Mouse (Mus musculus): ENCODE results near the gene Ankrd45. TPM values are rescaled to one million over a fixed set of nuclear protein-coding genes. Genes with fewer than 3 reads are reported as not detected.
"Not testable (repeated sequence)": the region's sequence is repeated elsewhere in the genome, so short reads cannot be mapped to it uniquely, and the experiment has no call there.

Ankrd45 gene
- total RNA-seq (2021): not detected
- long read RNA-seq, experiment 1: 0 reads
- long read RNA-seq, experiment 2: 0 reads

DNA sequence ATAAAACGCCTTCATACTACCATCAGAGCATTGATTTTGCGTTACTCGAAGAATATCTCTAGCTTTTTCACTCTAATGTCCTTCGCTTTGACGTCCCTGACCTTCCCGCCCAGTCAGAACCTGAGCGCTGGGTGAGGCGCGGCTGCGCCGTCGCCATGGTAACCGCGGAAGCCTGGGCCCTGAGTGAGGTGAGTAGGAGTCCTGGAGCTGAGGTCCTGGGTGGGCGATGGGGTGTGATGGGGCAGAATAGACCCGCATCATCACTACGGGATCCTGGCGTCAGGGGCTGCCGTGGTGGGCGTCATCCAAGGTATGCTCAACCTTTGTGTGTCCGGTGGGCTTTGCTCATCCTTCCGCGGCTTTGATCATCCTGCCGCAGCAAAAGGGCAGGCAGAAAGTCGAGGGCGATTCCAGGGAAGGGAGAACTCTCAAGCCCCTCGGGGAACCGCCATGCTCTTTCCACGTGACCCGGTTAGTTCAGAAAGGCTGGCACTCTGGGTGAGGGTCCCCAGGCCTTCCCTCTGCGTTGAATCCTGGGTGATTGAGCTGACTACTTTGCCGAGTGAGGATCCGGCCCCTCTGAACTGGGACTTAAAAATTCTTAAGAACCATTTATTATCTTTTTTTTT lies at the start of gene Ankrd45:
Ankrd45 (plus strand) TSS at position 161 of the 629 bp plus-strand sequence.
- peak in 1 of 2 experiments; percentile 9 for DNase-seq (ENCODE audit: low spot score in 2 of 2)

DNA sequence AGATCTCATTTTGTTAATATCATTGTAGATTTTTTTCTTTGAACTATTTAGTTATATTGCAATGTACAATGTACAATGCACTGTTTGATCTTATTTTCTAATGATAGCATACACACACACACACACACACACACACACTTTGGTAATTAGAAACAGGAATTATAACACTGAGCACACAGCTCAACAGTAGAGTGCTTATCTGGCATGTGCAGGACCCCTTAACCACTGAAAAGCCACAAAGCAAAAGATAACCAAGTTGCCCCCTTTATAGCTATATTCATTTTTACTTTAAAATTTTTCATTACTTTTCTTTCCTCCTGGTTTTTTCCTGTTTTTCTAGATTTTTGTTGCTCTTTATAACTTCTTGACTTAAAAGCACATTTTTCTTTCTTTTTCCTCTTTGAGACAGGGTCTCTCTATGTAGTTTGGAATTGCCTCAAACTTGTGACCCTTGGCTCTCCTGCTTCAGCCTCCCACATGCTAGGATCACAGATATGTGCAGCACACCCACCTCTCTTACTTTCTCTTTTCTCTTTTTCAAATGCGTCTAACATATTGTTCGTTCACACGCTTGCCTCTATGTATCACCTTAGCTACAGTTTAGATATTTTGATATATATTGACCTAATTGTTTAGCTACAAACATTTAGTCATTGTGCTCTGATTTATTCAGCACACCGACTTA lies 42.6 kb upstream of the Ankrd45 start:
- DNase-seq (ENCODE audit: low spot score in 2 of 2): no peak

DNA sequence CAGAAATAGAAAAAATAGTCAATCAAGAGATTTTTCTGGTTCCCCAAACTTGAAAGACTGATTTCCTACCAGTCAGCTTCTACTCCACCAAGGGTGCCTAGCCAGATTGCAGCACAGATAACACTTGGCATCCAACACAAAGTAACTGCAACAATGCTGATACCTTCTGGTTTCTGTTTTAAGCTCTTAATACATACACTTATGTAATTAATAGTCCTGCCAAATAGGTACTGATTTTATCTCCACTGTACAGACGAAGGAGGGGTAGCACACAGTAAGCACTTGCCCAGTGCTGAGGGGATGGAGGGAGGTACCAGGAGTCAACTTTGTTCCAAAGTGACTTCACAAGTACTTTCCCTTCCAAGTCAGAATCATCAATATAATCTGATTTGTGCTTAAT lies 38.6 kb upstream of the Ankrd45 start:
- no peak for DNase-seq (ENCODE audit: low spot score in 2 of 2)

DNA sequence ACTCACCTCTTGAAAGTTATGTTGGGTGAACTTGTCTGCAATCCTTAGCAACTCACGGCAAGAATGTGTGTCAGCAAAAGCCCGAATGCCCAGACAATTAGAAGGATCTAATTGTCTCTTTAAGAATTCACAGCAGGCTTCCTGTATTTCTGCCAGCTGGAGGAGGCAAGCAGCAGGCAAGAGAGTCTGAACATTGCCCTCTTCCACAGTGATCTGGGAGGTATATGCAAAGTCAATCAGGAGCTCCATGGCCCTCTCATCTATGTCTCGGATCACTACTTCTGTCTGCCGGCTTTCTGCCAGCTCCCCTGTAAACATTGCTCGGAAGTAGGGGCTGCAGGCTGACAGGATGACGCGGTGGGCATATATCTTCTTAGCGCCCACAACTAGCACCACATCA lies 33.3 kb upstream of the Ankrd45 start:
- DNase-seq (ENCODE audit: low spot score in 2 of 2): no peak

DNA sequence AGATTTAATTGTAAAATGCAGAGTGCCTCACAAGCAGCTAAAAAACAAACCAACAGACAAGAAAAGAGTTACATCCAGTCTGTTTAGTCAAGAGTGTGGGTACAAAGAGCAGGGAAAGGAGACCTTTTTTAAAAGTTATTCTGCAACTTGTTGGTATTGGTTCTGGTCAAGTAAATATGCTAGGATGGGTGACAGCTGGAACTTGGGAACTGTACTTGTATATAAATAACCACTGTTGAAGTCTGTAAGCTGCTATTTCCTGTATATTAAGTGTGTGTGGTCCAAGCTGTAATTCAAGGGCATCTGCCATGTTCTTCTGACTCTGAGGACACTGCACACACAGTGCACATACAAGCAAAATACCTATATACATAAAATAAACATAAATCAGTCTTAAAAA lies 27.9 kb upstream of the Ankrd45 start:
- no peak for DNase-seq (ENCODE audit: low spot score in 2 of 2)

DNA sequence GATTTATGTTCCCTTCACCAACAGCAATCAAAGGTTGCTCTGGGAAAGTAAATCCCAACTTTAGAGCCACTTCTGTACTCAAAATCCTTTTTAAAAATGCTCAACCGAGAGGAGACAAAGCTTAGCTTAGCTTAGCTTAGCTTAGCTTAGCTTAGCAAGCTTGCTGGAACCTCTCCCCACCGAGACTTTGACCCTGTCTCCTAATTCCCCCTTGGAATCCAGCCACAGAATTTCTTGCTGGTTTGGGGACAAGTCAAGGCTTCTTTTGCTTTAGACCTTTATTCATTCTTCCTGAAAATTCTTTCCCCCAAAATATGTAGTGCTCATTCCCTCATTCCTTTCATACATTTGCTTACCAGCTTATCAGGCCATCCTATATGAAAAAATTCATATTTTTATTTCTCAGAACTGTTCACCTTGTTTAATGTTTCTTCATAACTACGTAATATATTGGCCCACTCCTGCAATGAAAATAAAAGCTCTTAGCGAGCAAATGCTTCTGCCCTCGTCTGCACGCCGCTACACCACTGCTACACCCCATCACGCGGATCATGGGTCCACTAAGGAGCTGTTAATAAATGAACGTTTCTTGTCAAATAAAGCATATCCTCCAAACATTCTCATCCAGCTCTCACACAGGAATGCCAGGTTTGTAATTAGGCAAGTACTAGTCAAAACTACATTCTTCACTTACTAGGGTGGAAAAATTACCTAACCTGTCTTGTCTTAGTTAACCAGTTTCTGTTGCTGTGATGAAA lies 19.7 kb upstream of the Ankrd45 start:
- DNase-seq (ENCODE audit: low spot score in 2 of 2): no peak

DNA sequence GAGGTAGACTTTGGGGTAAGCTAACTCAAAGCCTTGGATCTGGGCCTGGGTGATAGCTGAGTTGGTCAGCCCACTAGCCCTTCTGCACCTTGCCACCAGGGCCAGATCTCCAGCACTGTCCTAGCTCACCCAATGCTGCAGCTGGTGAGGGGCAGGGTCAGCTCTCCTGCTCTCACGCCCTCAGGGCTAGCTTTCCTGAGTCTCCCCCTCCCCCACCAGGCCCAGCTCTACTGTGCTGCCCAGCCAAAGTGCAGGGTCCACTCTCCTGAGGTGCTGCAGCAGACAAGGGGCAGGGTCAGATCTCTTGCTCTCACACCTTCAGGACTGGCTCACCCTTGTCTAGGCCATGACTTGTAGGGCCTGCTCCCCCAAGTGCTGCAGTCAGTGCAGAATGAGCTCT lies 16.0 kb upstream of the Ankrd45 start:
- DNase-seq (ENCODE audit: low spot score in 2 of 2): no peak

DNA sequence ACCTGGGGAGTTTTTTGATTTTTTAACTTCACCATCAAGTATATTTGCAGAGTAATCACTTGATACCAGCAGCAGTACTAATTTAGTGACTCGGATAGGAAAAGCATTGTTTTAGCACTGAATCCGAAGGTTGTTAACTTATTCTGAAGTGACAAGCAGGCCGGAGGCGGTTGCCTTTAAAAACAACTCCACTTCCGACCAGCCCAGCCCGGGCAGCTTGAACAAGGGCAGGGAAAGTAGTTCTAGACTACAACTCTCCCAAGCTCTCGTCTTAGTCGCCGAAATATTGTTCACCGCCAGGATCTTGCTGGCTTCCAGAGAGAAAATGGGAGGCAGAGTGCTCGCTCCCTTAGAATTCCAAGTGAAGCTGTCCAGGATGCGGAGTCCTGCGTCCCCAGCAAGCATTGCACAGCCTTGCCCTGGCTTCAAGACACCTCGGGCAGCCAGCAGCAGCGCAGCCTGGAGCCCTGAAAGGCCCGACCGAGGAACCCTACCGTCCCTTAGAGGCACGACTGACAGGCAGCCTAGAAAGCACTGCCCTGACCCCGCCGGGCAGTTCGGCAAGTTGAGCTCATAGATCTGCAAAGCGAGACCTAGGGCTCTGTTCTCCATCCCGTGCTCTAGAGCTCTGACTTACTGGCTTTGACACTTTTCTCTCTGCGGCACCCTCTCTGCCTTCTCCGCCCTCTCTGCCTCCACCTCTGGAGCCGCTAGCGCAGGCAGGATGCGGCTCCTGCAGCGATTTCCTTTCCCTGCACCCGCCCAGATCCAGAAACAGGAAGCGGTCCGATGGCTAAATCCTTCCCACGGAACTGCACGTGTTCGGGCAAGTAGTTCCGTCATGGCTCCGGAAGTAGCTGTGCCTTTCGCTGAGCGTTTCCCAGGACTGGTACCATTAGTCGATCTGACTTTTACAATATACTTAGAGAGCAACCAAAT lies 11.5 kb upstream of the Ankrd45 start, which contains the start of gene Klhl20:
Klhl20 (minus strand) TSS at position 786 of the 939 bp plus-strand sequence.
- peak; percentile 83 to 89 for DNase-seq (ENCODE audit: low spot score in 2 of 2)

DNA sequence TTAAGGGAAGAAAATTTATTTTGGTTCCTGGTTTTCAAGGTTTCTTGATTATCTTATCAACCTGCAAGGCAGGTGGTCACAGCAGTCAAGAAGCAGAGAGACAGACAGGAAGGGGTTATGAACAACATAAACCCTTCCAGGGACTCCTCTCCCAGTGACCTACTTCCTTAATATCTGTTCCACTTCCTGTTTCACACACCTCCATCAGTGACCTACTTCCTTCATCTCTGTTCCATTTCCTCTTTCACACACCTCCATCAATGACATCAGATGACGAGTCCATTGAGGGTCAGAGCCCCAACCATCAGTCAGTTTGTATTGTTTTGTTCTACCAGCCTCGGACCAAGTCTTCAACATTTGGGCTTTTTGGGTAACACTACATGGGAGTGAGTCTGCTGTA lies 3.0 kb upstream of the Ankrd45 start:
- no peak for DNase-seq (ENCODE audit: low spot score in 2 of 2)

DNA sequence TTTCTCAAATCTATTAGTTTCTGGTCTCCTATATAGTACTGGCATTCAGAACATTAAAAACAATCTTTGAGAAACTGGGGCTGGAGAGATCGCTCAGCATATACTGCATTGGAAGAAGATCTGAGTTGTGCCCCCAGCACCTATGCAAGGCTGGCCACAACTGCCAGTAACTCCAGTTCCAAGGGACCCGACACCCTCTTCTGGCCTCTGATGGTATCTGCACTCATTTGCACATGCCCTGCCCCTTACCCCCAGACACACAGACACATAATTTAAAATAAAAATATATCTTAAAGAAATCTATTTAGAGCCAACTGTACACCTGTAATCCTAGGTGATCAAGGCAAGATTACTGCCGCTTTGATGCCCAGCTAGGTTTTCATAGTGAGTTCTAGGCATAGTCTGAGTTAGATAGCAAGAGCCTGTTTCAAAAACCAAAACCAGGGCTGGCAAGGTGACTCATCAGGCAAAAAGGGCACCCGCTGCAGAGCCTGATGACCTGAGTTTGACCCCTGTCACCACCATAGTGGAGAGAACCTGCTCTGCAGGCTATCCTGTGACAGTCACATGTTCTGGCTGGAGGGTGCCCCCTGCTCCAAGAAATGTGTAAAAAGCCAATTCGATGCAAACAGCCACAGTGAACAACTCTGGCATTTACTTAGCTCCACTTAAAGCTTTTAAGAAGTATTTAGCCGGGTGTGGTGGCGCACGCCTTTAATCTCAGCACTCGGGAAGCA lies 2.3 kb upstream of the Ankrd45 start:
- no peak for DNase-seq (ENCODE audit: low spot score in 2 of 2)

DNA sequence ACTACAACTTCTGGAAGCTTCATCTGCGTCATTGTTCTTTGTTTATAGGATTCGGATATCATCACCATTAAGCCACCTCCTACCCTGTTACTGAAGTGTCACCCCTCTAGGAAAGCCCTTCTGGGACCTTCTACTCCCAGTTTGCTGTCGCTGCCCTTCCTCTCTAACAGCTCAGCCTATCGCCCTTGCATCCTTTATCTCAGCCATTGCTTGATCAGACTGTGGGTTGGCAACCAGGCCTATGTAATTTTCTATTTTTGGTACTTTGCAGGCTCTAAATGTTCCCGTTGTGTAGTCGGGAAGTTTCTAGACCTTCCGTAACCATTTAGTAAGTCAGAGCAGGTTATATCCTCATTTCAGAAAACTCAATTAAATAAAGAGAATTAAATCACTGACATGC lies 725 bp downstream of the Ankrd45 start:
- no peak for DNase-seq (ENCODE audit: low spot score in 2 of 2)

DNA sequence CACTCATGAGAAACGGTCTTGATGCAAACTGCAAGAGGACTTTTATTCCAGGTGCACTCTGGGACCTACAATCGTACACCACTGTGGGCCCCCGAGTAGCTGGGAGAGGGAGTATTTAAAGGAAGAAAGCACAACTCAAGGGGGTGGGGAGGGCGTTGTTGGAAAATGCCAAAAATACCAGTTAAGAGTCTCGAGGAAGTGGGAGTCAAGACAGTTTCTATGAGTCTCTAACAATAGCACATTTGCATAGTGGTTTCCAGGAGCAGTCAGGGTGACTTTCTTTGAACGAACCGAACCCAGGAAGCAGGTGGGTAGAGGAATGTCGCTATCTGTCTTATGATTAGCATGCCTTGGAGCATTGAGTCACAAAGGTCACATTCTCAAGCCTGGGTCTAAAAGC lies 3.1 kb downstream of the Ankrd45 start:
- DNase-seq (ENCODE audit: low spot score in 2 of 2): not testable (repeated sequence)

DNA sequence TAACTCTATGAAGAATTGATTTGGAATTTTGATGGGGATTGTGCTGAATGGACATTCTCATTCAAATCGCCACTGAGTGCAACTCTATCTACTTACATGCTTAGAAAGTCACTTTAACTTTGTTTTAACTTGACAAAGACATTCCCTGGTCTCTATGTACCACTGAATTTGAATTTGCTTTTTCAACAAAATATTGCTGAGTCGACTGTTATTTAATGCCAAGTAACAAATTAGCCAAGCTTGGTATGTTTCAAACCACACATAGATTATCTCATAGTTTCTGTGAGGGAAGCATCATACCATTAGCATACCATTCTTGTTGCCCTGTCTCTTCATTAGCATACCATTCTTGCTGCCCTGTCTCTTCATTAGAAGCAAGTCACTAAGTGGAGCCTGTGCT lies 5.4 kb downstream of the Ankrd45 start:
- DNase-seq (ENCODE audit: low spot score in 2 of 2): no peak

DNA sequence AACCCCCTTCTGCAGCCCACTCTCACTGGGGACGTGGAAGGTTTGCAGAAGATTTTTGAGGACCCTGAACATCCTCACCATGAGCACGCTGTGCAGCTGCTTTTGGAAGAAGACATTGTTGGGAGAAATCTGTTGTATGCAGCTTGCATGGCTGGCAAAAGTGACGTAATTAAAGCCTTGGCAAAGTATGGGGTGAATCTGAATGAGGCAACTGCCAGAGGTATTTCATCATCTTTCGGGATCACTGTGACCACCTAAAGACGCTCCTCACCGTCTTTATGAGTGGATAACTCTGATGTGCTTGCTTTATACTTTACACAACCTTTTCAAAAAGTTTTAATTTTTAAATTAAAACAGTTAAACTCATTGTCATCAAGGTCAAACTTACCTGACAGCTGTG lies 8.6 kb downstream of the Ankrd45 start:
- no peak for DNase-seq (ENCODE audit: low spot score in 2 of 2)

DNA sequence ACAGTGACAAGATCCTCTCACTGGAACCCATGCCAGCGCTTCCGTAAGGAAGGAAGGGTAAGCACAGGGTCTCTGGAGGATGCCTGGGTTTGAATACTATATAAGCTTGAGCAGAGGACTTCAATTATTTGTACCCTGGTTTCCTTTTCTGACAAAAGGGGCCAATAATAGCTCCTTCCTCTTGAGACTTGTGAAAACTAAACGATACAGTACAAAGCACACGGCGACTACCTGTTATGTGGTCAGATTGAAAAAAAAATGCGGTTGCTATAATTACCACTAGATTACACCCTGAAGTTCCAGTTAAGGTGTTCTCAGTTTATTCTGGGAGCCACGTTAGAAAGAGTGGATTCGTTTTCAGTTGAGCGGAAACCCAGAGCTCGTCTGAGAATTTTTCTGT lies 14.1 kb downstream of the Ankrd45 start:
- no peak for DNase-seq (ENCODE audit: low spot score in 2 of 2)

DNA sequence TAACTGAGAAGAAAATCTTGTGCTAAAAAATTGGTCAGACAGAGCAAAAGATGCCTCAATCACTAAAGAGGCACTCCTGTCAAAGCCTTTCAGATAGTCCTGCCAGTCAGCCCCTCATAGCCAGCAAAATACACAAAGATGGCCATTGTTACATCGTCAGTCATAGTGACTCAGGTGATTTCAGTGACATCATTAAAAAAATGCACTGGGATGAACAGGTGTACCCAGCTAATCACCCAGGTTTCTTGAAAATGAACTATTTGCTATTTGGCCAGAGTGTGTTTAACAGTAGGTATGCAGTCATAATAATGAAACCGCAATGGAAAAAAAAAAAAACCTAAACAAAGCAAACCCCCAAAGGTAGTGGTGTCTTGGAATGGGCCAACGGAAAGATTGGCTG lies 16.7 kb downstream of the Ankrd45 start, which contains the start of gene Tex50:
Tex50 (minus strand) TSS at position 101 of the 400 bp plus-strand sequence.
- no peak for DNase-seq (ENCODE audit: low spot score in 2 of 2)

DNA sequence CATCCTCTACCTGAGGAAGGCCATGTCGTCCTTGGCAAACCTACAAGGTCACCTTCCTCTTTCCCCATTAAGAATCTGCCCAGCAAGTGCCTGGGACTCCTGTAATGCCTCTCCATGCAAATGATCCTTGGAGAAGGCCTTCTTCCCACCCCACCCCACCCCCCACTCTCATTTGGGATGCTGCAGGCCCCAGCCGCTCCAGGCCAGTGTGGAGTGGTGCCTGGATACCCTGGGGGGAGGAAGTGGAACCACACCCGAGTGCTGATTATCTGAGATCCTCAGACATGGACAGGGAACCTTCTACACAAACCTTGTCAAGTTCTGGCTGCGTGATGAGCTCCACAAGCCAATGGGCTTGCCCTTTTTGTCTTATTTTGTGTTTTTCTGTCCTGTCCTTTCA lies 17.8 kb downstream of the Ankrd45 start:
- DNase-seq (ENCODE audit: low spot score in 2 of 2): no peak

DNA sequence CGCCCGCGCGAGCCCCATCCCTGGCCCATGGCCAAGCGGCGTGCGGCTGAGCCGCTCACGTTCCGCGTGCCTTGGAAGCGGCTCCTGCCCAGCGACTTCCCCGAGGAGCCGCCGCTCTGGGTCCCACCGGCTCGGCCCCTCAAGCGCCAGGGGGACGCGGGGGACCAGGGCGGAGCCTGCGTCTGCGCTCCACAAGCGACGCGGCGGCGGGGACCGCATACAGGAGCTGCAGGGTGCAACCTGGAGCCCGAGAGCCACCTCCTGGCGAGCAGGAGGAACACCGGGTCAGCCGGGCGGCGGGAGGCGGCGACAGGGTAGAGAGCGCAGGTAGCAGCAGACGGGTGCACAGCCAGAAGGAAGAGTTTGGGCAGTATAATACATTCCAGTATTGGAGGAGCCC lies 28.2 kb downstream of the Ankrd45 start:
- peak; percentile 26 to 56 for DNase-seq (ENCODE audit: low spot score in 2 of 2)

DNA sequence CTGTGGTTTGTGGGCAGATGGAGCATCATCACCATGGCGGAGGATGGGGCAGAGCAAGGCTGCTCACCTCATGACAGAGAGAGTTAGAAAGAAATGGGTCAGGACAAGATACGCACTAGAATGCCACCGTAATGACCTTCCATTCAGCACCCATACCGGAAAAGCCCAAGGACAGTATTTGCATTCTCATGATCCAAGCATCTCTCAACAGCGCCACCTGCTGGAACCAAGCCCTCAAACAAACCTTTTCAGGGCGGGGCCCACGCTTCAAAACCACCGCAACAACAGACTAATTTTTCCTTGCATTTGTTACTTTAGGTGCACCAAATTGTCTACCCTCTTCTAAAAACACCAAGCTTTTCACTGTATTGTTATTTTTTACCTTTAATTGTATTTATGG lies 38.2 kb downstream of the Ankrd45 start:
- DNase-seq (ENCODE audit: low spot score in 2 of 2): peak in 1 of 2 experiments; percentile 39

DNA sequence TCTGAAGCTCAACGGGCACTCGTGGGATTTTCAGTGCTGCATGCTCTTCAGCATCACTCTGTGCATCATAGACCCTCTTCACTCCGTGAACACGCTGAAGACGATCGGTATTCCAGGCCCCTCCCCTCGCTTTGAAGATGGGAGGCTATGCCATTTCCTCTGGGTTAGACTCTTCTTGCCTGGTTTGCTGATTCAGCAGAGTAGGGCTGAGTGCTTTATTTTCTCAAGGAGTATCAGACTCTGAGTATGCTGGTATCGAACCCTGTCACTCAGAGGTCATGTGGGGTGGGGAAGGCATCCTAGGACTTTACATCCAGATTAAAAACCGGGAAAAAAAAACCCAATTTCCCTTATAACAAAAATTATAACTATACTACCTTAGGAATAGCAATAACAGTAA lies 39.9 kb downstream of the Ankrd45 start:
- DNase-seq (ENCODE audit: low spot score in 2 of 2): no peak

Measured in gastrocnemius, postnatal 4 days (tissue).